Mouse (Mus musculus) lung, postnatal 14 days (tissue): Measurements from ENCODE around the gene Slc8a1.

Source experiments
- DNase-seq: peaks from one replicate; pipeline ENCODE4 v3.0.0; 2021

Gene Slc8a1

DNA sequence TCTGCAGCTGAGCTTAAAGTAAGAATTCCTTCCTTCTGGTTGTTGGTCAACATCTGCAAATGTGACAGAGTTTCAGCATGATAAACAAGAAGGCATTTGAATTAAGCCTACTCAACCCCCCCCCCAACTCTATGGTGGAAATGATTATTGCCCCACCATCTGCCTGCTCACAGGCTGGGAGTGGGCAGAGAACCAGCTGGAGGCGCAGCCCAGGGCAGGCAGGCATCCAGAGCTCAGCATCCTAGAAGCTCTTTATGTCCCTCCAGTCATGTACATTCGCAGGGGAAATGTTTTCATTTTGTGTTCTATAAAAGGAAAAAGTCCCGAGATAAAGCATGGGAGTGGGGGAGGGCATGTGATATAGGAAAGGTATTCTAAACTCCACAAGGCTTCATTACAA is 235.4 kb downstream of the Slc8a1 start:
- no peak for DNase-seq

DNA sequence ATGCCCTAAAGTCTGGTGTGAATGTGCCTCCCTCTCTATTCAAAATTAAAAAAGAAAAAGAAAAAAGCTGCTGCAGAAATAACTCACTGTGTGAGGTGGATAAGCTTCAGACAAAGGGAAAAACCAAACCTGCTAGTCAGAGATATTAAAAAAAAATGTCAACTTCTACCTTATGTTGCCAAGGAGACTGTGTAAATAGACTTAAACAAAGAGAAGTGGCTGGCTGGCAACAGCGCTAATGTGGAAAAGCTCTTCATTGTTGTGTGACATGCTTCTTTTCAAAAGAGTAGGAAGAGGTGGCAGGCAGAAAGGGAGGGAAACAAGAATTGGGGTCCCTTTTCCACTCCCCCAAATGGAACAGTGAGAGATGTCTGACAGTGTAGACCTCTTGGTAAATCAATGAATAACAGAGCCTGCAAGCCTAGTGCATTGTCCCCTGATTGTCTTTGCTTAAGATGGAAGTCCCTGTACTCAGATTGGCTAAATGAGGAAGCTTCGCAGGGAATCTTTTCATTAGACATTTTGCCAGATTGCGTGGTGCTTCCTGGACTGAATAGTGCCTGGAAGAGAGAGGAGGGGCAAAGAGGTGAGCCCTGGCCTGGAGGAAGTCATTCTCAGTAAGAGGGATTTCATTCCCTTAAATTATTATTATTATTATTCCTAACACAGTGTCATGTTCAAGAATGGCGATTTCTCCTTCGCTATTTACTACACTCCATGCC is 237.3 kb downstream of the Slc8a1 start:
- peak; percentile 39 for DNase-seq

DNA sequence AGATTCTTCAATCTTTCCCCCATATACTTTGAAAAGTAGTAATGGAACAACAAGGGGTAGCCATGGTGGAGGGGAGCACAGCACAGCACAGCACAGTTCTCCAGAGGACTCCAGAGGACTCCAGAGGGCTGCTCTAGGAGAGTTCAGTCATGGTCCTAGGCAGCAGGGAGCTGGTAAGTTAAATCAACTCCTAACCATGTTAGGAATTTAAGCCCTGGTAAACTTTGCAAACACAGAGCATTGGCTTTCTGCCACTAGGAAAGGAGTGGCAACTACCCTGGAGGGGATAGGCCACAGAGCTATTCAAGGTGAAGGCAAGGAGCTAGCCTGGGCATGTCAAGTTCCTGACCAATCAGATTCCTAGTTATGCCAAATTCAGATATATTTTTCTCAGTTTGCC is 240.3 kb downstream of the Slc8a1 start:
- DNase-seq = no peak

DNA sequence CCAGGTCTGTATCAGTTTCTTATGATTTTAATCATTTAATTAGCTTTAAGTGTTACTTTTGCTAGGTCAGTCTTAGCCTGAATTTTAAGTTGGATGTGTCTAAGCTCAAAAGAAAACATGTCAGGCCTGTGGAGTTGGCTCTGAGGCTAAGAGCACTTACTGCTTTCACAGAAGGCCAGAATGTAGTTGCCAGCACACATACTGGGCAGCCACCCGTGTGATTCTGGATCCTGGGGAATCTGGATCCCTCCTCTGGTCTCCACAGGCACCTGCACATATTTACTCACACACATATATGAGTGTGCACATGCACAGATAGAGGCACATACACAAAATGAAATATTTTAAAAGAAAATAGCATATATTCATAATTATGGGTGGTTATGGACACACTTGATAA is 241.6 kb downstream of the Slc8a1 start:
- DNase-seq = no peak

DNA sequence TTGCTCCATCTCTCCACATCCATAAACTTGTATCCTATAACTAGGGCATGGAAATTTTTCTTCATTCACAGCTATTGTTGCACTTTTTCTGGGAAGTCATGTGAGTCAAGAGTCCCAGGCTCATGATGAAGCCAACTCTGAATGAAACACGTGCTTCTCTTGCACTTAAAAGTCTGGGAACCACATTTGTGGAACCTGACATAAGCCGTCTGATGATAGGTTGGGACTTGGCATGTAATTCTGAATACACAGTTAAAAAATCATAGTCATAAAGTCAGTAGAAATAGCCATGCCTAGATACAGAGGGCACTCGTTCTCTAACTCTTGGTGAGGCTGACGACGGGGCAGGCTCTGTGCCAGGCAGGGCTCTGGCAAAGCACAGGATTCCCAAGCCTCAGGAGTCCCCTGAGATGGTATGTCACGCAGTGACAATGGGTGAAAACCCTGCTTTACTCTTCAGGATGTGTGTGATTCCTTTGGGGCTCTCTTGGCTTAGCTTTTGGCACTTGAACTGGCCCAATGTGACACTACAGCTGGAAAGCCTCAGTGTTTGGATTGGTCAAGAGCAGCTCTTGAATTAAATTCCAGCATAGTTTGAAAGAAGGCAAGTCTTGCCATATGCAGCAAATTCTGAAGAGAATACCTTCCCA is 245.8 kb downstream of the Slc8a1 start:
- DNase-seq = peak; percentile 28

DNA sequence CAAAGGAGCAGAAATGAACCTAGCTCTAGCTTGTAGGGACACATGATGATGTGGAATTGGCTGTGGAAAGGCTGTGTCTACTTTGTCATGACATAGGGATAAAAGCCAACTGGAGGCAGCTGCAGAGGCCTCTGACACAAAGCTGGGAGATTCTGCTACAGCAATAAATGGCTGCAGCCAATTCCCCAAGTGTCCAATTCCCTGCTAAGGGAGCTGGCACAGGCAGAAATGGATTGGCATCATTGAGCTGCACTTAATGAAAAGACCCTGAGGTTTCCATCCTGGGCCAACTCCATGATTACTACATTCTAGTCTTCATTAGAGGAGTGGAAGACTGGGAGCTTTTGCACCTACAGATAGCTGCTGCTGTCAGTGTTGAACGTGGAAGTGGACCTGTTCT is 251.8 kb downstream of the Slc8a1 start:
- no peak for DNase-seq

DNA sequence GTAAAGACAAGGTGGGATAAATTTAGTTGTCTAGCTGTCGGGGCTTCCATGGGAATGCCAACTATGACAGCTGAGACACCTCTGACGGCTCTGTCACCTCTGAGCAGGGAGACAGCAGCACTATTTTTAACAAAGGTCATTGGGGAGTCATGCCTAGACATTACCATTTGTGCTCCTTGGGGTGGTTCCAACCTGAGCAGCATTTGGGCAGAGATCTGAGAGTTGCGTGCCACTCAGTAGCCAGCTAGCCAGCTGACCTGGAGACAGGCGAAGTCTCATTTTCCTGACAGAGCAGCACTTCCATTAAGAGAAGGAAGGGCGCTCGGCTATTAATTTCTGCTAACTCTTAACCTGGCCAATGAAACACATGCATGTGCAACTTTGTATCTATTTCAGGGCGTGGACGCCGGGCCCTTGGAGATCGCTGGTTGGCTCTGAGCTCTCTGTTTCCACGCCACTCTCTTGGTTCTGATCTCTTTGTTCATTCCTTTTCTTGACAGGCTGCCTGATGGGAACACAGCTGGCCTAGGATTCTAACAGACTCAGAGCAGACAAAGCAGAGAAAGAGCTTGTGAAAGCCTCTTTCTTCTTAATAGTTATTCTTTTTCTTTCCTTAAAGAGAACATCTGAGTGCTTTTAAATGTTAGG is 256.2 kb downstream of the Slc8a1 start:
- no peak for DNase-seq

DNA sequence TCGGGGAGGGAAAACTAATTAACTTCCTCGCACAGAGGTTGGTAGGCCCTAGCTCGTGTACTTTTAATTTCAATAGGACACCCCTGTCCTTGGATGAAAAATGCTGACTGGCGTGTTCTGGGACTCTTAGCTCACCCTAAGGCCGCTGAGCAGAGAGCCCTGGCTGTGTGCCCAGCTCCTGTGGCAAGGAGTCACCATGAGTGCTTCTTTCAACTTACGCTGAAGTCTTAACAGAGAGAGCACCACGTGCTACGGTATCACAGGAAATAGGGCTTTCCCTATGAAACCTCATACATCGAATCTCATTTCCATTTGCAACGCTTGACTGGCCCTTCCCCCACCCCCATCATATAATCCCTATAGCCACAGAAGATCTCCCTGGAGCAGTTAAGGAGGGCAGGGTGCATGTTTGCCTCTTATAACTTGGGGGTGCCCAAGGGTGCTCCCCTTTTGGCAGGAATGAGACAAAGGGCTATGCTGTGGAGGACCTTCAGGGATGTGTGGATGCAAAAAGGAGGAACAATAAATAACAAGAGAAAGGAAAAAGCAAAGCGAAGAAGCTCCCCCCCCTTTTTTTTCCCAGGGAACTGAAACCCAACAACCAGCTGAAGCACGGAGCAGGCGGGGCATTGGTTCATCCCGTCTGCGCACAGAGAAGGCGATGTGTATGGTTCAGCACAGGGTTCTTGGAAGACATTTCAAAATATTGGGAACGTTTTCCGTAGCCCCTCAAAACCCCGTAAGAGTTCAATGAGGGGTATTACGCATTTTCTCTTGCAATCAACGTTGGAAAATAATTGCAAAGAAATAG is 257.6 kb downstream of the Slc8a1 start:
- DNase-seq = peak; percentile 76

DNA sequence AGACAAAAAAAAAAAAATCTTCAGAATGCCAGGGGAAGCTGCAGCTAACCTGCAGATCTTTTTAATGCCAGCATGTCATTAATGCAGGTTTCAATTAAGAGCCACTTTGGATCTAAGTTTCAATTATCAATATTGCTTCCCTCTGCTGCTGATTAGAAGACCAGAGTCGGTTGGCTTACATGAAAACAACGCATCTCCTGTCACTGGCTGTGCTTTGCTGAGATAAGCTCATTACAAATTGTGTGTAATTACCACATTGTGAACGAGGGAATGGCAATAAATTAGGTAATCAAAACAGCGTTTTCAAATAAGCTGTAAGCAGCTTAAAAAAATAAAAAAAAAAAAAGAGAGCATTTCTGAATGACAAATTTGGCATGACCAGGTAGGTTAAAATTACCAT is 258.4 kb downstream of the Slc8a1 start:
- no peak for DNase-seq

DNA sequence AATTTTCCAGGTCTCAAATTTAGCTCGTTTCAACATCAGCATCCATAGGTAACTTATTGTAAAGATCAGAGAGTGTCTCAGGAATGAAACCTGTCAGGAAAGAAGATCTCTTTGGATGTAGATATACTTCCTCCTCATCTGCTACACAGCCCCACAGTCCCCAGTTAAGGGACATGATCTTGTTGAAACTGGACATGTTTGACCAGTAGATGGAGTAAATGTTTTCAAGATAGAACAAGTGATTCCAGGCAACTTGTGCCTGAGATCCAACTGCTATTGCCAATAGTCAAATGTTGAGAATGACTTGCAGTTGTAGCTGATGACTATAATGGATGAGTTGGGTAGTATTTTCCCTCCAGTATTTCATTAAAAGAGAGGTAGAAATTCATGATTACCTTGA is 260.8 kb downstream of the Slc8a1 start:
- no peak for DNase-seq

DNA sequence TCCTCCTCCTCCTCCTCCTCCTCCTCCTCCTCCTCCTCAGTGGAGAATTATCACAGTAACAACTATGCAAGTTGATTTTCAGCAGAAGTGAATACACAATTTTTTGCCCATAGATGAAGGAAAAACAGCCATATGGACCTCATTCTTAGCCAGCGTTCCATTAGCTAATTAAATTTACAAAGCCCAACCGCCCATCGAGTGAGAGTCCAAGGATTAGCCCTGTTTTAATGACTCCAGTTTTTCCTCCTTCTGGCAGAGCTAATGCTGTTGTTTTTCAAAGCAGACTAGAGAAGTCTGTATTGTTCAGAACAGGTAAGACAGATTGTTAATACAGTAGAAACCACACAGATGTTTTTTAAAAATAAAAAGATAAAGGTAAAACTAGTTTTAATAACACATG is 264.8 kb downstream of the Slc8a1 start:
- DNase-seq = no peak

DNA sequence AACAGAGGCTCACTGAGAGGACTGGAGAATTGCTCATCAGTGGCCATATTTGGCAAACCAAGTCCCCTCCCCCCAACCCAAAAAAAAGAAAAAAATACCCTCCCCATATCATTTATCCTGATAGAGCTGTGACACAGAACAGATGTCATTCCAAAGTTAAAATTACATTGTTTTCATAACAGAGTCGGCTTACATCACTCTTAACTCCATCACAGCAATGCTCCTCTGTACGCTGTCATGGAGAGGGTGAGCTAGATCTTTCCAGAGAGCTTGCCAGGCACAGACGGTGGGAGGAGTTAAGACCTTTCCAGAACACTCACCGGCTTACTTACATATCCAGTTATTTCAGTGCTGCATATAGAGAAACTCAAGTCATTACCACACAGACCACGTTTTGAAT is 269.2 kb downstream of the Slc8a1 start:
- peak; percentile 40 for DNase-seq

DNA sequence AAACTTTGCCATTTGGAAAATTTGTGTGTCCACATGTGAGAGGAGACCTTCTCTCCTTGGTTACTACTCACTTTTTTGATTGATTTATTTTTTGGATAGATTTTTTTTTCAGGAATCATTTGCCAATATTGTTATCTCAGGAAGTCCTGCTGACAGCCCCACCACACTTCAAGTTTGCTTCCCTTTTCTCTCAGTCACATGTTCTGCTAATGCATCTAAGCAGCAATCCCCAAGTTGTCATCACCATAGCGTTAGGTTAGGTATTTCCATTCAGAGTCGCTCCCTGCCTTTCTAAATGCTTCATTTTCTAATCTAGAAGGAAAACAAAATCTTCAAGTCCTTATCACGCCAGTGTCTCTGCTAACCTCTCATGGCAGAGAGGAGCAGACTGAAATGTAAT is 278.8 kb downstream of the Slc8a1 start:
- no peak for DNase-seq

DNA sequence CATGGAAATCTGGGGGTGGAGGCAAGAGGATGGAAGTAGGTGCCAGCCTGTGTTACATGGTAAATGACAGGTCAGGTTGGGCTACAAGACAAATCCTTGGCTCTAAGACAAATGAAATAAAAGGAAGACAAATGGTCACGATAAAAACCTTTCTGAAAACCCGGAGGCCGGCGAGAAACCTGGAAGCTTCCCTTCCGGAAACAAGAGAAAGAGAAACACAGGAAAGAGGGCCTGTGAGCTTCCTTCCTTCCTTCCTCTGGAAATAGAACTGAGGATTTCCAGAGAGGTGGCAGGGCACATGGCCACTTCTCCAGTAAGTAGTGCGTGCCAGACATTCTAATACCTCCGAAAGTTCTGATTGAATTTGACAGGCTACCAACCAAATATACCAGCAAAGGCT is 282.2 kb downstream of the Slc8a1 start:
- no peak for DNase-seq

DNA sequence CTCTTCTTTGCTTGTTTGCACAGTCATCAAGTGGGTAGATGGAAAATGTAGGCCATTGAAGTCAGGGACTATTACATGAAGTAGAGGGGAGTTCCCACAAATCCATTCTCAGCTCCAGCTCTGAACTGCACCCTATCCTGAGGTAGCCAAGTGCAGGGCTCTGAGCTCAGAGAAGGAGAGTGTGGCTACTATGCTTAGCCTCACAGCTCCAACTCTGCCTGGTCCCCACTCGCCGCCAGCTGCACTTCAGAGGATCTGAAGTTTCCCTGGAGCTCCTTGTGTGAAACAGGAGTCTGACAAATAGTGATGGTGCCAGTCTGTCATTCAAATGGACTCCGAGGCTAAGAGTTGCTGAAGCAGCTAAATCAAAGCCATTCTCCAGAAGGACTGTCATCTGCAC is 282.9 kb downstream of the Slc8a1 start:
- DNase-seq = no peak

DNA sequence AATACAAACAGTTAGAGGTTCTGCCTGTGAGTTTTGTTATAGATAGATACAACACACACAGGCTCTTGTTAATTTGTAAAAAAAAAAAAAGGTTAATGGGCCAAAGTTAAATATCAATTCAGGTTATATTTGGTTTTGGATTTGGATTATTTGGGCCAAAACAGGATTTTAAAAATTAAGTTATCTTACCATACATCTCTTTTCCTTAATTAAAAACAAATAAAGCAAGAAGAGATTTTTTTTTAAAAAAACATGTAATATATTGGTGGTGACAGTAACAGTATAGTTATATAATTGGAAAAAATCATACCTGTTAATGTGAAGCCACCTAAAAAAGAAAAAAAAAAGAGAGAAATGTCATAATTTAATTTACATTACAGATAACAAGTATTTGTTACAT is 296.7 kb downstream of the Slc8a1 start, which contains the start of gene Gm11096:
Gm11096 (plus strand) TSS at position 301 of the 400 bp plus-strand sequence.
- no peak for DNase-seq

DNA sequence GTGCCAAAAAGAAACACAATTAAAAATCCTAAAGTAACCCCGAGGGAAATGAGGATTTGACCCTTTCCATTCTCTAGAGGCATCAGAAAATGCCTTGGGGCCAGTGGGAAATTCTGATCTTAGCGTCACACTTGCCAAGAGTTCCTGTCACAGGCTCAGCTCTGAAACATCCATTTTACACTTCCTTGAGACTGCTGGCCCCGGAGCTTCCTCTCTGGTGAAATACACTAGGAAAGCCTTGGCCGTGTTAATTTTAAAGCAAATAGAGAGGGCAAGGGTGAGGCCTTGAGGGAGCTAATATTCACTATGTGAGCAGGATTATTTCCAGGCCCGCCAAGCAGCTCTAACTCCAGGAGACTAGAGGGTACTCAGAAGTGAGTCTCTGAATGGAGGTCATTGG is 305.0 kb downstream of the Slc8a1 start:
- peak; percentile 2 for DNase-seq

DNA sequence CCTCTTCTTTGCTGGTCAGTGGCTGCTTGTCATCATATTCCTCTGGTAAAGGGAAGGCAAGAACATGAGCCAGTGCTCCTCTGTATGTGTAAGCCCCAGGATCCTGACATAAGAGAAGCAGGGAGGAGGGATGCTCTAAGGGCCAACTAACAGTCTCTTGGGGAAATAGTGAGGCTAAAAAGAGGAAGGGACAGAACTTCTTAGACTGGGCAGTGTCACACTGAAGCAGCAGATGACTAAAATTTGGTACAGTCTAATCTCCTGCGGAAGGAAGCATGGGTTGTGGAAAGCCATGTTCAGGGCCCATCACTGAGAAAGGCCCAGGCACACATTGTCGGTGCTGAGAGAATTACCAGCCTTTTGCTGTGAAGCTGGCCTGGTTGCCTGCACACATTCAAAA is 305.4 kb downstream of the Slc8a1 start:
- no peak for DNase-seq

DNA sequence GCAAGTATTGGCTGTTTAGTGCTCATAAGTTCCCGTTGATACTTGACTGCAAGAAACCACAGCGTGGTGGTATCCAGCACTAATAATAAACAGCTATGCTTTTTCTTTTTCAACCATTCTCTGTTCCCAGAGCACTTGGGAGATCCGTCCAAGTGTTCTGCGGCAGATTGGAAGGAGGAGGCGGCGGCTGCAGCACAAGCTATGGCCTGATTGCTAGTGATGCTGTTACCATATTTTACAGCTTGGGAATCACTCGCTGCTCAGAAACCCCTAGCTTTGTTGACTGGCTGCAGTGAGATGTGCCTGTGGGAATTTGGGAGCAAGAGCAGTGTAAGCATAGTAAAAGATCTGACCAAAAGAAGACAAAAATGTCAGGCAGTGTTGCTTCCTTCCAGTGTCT is 310.9 kb downstream of the Slc8a1 start:
- DNase-seq = no peak

DNA sequence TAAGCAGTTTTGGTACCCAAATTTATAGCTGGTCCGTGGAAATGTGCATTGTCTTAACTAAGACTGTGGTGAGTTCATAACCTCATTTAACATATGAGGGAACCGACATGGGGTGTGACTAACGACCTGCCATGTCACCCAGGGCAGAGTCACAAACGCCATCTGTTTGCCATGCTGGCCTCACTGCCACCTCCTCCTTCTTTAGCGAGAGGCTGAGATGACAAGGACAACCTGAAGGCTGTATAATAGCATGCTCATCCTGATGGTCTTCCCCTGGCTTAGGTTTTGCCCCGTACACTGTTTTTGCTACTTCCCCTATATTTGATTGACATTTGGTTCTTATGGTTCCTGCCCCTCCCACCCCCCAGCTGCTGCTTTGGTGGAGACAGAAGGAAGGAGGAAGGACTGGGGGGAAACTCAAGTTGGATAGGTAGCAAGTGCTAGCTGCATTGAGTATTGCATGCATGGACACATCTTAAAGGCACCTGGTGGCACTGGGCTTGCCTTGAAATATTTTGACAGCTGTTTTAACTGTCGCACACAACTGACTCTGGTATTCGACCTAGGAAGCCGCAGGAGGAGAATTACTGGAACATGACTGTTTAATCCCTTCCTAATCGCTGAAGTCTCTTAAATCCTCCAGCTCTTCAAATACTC is 313.8 kb downstream of the Slc8a1 start:
- no peak for DNase-seq

DNA sequence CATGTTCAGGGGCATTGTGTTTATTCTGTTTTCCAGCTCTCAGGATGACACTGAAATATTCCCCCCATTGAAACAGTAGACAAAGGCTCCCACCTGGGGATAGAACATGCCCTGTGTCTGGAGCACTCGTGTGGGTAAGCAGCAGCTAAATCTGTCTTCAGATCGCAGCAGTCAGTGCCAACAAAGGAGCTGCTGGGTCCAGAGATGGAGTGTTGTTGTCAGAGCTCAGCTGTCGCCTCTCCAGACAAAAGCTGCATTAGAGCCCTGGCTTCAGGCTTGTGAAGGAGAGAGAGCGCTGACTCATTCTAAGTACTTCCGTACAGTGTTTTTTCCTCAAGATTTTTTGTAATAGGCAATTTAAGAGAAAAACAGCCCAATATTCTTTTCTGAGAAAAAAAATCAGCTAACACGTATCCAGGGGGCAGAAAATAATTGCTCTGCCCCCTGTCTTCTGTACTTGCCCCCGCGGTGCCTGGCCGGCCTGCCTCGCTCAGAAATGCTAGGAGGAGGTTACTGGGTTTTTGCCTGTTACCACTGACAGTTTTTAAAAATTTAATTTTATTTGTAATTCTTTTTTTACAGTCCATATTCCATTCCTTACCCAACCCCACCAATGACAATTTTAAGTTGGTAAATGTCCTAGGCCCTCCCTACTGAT is 318.2 kb downstream of the Slc8a1 start:
- peak; percentile 29 for DNase-seq

DNA sequence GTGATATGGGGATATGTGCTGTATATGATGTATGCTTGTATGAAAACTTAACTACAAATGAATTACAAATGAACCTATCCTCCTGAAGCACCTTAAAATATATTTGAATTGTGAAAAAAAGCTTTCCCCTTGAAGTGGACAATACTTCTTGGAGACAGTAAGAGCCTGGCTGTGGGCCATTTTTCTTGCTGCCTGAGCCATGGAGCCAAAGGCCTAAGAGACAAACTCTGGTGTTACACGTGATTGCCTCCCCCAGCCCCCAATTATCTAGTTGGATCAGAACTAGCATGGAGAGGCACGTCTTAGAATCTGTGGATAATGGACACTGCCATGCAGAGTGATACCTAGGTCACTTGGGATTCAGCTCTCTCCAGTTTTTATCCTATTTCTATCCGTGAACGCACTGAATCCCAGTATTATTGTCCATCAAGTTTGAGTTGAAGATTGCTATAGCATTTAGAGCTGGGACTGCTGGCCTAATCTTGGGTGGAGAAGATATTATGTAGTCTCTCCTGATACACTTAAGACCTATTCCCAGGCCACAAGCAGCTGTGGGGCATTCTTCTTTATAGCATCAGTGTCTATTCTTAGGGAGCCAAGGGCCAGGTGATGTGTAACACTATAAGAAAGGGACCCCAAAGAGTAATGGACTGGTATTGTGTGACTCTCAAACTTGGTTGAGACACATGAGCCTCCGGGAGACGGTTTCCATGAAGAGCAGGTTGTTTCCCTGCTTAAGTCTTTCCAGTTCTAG is 321.6 kb downstream of the Slc8a1 start:
- no peak for DNase-seq
